Mouse (Mus musculus): ENCODE measurements around the gene Gli1. TPM values are rescaled to one million over a fixed set of nuclear protein-coding genes. Genes with fewer than 3 reads are reported as not detected.

Gli1 gene
- polyA plus RNA-seq, 1 experiment from 2014 or later = 7.6 TPM

DNA sequence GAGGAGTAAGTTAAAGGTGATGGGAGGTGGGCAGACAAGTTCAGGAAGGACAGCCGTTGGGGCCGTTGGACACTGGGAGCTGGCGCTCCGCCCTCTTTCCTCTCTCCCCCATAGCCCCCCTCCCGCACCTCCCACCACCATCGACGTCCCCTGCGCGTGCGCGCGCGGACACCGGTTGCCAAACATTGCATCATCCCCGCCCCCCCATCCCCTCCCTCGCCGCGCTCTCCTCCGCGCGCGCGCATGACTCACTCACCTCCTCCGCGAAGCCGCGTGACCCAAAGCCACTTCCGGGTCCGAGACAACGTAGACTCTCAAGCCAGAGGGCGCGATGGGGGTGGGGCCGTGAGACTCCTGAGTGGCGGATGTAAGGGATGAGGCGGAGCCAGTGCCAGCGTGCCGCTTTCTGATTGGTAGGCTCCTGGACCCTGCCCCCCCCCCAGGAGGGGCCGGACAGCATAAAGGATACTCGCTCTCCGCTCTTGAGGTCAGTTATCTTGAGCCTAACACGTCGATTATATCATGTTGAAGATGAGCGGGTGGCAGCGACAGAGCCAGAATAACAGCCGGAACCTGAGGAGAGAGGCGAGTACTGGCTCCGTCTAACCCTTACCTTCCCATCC is 51.4 kb downstream of the Gli1 start:
- H3K4me3 ChIP-seq (ENCODE audit: low read length) = peak overlapping the region; percentile 75
- H3K4me1 ChIP-seq (ENCODE audit: control insufficient read depth, insufficient read depth, low read length) = peaks cover 46% of the 10 kb centered on the region
- ATAC-seq = peak; percentile 86

DNA sequence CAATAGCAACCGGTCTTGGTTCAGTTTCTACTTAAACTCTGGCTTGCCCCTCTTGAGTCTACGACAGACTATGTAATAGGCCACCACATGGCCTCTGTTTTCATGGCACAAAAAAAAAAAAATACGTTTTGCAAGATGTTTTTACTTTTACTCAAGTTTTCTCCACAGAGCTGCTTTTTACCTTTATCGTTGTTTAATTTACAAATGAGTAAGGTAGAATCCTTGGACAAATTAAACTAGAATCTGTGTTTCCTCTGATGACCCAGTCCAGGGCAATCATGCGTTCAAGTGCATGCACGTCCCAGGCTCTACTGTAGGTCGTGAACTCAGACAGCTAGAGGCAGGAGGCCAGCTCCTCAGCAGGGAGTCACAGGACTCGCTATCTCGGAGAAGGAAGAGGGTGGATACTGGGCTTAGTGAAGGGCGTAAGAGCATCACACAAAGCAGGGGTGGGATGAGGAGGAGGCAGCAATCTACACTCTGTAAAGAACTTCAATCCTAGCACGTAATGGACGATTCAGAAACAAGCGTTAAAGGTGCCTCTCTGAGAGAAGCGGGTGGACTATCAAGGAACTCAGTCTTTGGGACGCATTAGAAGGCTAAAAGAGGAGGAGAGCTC is 52.1 kb downstream of the Gli1 start:
- H3K9me3 ChIP-seq (ENCODE audit: control insufficient read depth, low read length) = no peaks in the 10 kb centered on the region
- peak overlapping the region; percentile 99 for H3K27ac ChIP-seq (ENCODE audit: low read length)
- H3K4me3 ChIP-seq (ENCODE audit: low read length) = peak overlapping the region; percentile 75
- ATAC-seq = peak; percentile 31
- WGBS = under 1% methylated on average over 15 of the region's 15 CpGs
- peak overlapping the region; percentile 85 for H3K9ac ChIP-seq (ENCODE audit: low read depth, low read length)
- no peaks in the 10 kb centered on the region for H3K27me3 ChIP-seq (replicated peaks; ENCODE audit: control insufficient read depth, insufficient read depth, low read length)
- H3K4me2 ChIP-seq (ENCODE audit: low read depth, low read length) = peak overlapping the region; percentile 71
- peaks cover 24% of the 10 kb centered on the region for H3K36me3 ChIP-seq (ENCODE audit: control insufficient read depth, insufficient read depth, low read length)
- H3K4me1 ChIP-seq (ENCODE audit: control insufficient read depth, insufficient read depth, low read length) = peaks cover 49% of the 10 kb centered on the region

More for the DNA sequence above, 51.4 kb downstream of the Gli1 start:
- peak overlapping the region; percentile 72 for H3K4me2 ChIP-seq (ENCODE audit: low read depth, low read length)
- H3K36me3 ChIP-seq (ENCODE audit: control insufficient read depth, insufficient read depth, low read length) = peaks cover 23% of the 10 kb centered on the region
- 0% methylated on average over 43 of the region's 47 CpGs for WGBS
- H3K27ac ChIP-seq (ENCODE audit: low read length) = peak overlapping the region; percentile 99
- H3K27me3 ChIP-seq (replicated peaks; ENCODE audit: control insufficient read depth, insufficient read depth, low read length) = no peaks in the 10 kb centered on the region
- H3K9me3 ChIP-seq (ENCODE audit: control insufficient read depth, low read length) = no peaks in the 10 kb centered on the region
- peak overlapping the region; percentile 85 for H3K9ac ChIP-seq (ENCODE audit: low read depth, low read length)

DNA sequence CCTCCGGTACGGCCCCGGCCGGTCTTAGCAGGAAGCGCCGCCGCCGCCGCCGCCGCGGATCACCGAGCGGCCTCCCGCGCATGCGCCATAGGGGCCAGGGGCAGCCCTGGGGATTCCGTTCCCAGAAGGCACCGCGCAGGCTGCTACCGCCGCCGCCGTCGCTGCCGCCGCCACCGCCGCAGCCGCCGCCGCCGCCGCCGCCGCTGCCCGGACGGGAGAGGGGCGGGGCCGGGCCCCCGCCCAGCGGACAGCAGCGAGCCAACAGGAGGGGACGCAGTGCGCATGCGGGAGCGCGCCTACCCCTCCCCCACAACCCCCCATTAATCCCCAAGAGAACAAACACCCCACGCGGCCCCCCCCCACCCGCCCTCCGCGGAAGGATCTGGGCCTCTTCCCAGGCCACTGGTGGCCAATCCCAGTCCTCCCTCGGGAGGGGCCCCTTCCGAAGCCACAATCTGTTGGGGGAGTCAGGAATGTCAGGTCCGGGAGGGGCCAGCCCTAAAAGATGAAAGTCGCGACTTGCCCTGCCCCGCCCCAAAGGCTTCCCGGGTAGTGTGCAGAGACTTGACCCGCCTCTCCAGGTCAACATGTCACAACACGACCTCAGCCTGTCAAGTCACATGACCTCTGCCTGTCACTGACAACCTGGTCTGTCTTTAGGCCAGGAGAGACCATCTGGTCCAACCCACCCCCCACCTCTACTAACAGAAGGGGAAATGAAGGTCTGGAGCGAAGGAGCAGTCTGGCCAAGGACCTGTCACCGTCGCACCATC is 52.8 kb downstream of the Gli1 start, which contains the start of gene Mbd6:
Mbd6 (minus strand) TSS at position 219 of the 773 bp plus-strand sequence.
- H3K27me3 ChIP-seq (replicated peaks; ENCODE audit: control insufficient read depth, insufficient read depth, low read length) = no peaks in the 10 kb centered on the region
- peak within 1 kb of the TSS; percentile 99 for H3K27ac ChIP-seq (ENCODE audit: low read length)
- peak; percentile 47 for ATAC-seq
- 0% methylated on average over 46 of the region's 65 CpGs for WGBS
- peaks cover 49% of the 10 kb centered on the region for H3K4me1 ChIP-seq (ENCODE audit: control insufficient read depth, insufficient read depth, low read length)
- H3K4me2 ChIP-seq (ENCODE audit: low read depth, low read length) = peak within 1 kb of the TSS; percentile 71
- H3K9ac ChIP-seq (ENCODE audit: low read depth, low read length) = peak within 1 kb of the TSS; percentile 85
- H3K9me3 ChIP-seq (ENCODE audit: control insufficient read depth, low read length) = no peaks in the 10 kb centered on the region
- H3K36me3 ChIP-seq (ENCODE audit: control insufficient read depth, insufficient read depth, low read length) = peaks cover 19% of the 10 kb centered on the region
- peak within 1 kb of the TSS; percentile 75 for H3K4me3 ChIP-seq (ENCODE audit: low read length)

DNA sequence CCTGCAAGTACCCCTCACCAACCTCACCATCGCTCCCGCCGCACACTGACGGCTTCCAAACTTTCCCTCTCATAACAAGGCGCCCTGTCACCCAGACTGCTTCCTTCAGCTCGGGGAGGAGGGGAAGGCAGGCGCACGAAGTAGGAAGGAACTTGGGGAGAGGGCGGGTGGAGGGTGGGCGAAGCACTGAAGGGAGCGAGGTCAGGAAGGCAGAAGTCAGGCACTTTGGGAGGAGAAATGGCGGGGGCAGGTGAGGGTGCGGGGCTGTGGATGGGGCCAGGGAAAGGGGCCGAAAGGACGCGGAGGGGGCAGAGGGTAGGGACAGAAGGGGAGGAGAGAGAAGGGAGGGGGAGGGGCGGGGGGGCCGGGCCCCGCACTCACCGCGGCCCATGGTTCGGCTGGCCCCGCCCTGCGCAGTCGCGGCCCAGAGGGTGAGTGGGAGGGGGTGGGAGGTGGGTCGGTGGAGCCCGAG is 53.4 kb downstream of the Gli1 start:
- WGBS = 0% methylated on average over 21 of the region's 28 CpGs
- Histone ChIP-seq H3K9me3 (ENCODE audit: control insufficient read depth, low read length) (no peaks in the 10 kb centered on the region), H3K36me3 (ENCODE audit: control insufficient read depth, insufficient read depth, low read length) (peaks cover 23% of the 10 kb centered on the region), H3K4me2 (ENCODE audit: low read depth, low read length) (peak overlapping the region; percentile 71), H3K27me3 (replicated peaks; ENCODE audit: control insufficient read depth, insufficient read depth, low read length) (no peaks in the 10 kb centered on the region), H3K4me1 (ENCODE audit: control insufficient read depth, insufficient read depth, low read length) (peaks cover 49% of the 10 kb centered on the region), H3K4me3 (ENCODE audit: low read length) (peak overlapping the region; percentile 75), H3K9ac (ENCODE audit: low read depth, low read length) (peak overlapping the region; percentile 85), H3K27ac (ENCODE audit: low read length) (peak overlapping the region; percentile 99)
- no peak; the same call in 1 of the 2 replicates for ATAC-seq

DNA sequence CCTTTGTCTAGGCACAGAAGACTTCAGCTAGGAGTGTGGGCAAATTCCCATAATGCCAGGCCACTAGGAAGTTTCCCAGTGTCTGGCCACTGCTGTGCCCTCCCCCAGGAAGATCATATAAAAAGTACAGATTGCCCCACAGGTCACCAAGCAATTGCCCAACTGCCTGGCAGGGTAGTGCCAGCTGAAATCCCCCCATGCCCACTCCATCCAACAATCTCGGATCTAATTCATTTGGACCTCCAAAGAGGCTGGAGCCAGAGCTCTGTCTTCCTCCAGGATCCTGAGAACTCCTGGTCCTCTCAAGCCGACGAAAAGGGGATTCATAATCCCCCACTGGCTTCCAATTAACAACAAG is 53.9 kb downstream of the Gli1 start:
- Histone ChIP-seq H3K27ac (ENCODE audit: low read length) (peak overlapping the region; percentile 99), H3K9me3 (ENCODE audit: control insufficient read depth, low read length) (no peaks in the 10 kb centered on the region), H3K36me3 (ENCODE audit: control insufficient read depth, insufficient read depth, low read length) (peaks cover 26% of the 10 kb centered on the region), H3K4me3 (ENCODE audit: low read length) (peak overlapping the region; percentile 75), H3K4me2 (ENCODE audit: low read depth, low read length) (peak overlapping the region; percentile 71), H3K9ac (ENCODE audit: low read depth, low read length) (peak overlapping the region; percentile 85), H3K27me3 (replicated peaks; ENCODE audit: control insufficient read depth, insufficient read depth, low read length) (no peaks in the 10 kb centered on the region), H3K4me1 (ENCODE audit: control insufficient read depth, insufficient read depth, low read length) (peaks cover 45% of the 10 kb centered on the region)
- no peak for ATAC-seq
- WGBS = 0% methylated on average over 3 of the region's 3 CpGs

DNA sequence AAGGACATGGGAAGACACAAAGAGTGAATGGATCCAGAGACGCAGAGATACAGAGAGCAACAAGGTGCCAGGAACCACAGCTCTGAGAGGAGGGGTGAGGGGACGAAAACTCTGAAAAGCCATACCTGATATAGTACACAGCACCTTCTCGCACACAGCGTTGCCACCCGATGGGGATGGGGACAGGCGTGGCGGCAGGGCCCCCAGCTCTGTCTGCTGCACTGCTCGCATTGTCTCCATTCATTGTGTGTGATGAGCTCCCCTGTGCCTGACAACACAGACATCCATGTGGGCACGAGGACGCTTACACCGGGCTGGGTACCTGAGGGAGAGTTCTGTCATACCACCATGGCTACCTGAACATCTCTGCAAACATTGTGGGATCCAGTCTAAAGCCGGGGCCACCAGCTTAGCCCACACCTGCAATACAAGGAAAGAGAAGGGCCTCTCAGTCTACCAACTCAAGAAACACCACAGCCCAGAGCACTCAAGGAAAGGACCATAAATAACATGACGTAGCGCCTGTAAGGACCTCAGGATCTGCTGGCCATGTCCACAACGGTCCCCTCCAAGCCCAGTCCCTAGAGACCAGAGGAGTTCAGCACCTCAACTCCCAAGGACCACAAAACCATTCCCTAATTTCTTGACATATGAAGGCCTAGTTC is 54.4 kb downstream of the Gli1 start:
- H3K27ac ChIP-seq (ENCODE audit: low read length) = peak overlapping the region; percentile 99
- H3K4me3 ChIP-seq (ENCODE audit: low read length) = peak overlapping the region; percentile 75
- WGBS = 46% methylated on average over 15 of the region's 15 CpGs
- H3K9ac ChIP-seq (ENCODE audit: low read depth, low read length) = peak overlapping the region; percentile 85
- no peak for ATAC-seq
- peak overlapping the region; percentile 71 for H3K4me2 ChIP-seq (ENCODE audit: low read depth, low read length)
- H3K4me1 ChIP-seq (ENCODE audit: control insufficient read depth, insufficient read depth, low read length) = peaks cover 44% of the 10 kb centered on the region
- no peaks in the 10 kb centered on the region for H3K27me3 ChIP-seq (replicated peaks; ENCODE audit: control insufficient read depth, insufficient read depth, low read length)
- peaks cover 28% of the 10 kb centered on the region for H3K36me3 ChIP-seq (ENCODE audit: control insufficient read depth, insufficient read depth, low read length)
- no peaks in the 10 kb centered on the region for H3K9me3 ChIP-seq (ENCODE audit: control insufficient read depth, low read length)

DNA sequence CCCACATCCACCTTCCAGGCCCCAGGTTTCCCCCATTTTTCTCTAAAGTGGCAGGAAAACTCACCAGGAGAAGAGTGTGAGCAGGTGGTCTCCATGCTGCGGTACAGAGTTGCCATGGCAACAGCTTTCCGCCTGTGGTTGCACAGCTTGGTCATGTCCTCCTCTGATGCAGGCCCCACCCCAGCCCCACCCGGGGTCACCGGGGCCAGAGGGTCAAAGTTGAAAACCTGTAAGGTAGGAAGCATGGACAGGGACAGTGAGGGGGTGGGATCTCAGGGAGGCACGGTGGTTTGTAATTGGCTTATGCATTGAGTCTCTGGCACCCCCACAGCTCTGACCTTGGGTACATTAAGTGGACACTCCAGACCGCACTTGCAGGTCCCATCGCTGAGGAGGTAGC is 55.0 kb downstream of the Gli1 start:
- H3K9me3 ChIP-seq (ENCODE audit: control insufficient read depth, low read length) = no peaks in the 10 kb centered on the region
- peak overlapping the region; percentile 75 for H3K4me3 ChIP-seq (ENCODE audit: low read length)
- peak overlapping the region; percentile 71 for H3K4me2 ChIP-seq (ENCODE audit: low read depth, low read length)
- H3K4me1 ChIP-seq (ENCODE audit: control insufficient read depth, insufficient read depth, low read length) = peaks cover 37% of the 10 kb centered on the region
- H3K9ac ChIP-seq (ENCODE audit: low read depth, low read length) = peak overlapping the region; percentile 85
- H3K27ac ChIP-seq (ENCODE audit: low read length) = peak overlapping the region; percentile 99; the same call in 1 of the 2 replicates
- no peak for ATAC-seq
- 46% methylated on average over 7 of the region's 7 CpGs for WGBS
- H3K27me3 ChIP-seq (replicated peaks; ENCODE audit: control insufficient read depth, insufficient read depth, low read length) = no peaks in the 10 kb centered on the region
- H3K36me3 ChIP-seq (ENCODE audit: control insufficient read depth, insufficient read depth, low read length) = peaks cover 33% of the 10 kb centered on the region

DNA sequence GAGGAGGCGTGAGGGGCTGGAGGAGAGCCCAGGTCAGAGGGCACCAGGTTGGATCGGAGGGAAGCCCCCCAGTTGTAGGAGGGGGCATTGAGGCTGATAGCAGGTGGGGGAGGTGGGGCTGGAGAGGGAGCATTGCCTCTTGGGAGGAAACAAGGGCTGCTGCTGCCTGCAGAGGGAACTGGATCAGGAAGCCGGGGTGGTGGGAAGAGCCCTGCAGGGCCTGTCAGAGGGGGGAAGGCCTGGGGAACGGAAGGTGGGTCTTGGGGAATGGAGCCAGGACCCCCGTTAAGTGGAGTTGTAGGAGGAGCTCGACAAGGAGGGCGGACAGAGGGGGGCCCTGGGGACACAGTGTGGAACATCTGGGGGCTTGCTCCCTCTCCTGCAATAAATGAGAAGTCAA is 55.6 kb downstream of the Gli1 start:
- WGBS = 73% methylated on average over 7 of the region's 7 CpGs
- no peaks in the 10 kb centered on the region for H3K9me3 ChIP-seq (ENCODE audit: control insufficient read depth, low read length)
- peaks cover 34% of the 10 kb centered on the region for H3K4me1 ChIP-seq (ENCODE audit: control insufficient read depth, insufficient read depth, low read length)
- H3K36me3 ChIP-seq (ENCODE audit: control insufficient read depth, insufficient read depth, low read length) = peaks cover 38% of the 10 kb centered on the region
- peak overlapping the region; percentile 85 for H3K9ac ChIP-seq (ENCODE audit: low read depth, low read length)
- ATAC-seq = no peak
- no peak overlapping the region for H3K27ac ChIP-seq (ENCODE audit: low read length)
- no peaks in the 10 kb centered on the region for H3K27me3 ChIP-seq (replicated peaks; ENCODE audit: control insufficient read depth, insufficient read depth, low read length)
- H3K4me2 ChIP-seq (ENCODE audit: low read depth, low read length) = peak overlapping the region; percentile 71
- H3K4me3 ChIP-seq (ENCODE audit: low read length) = peak overlapping the region; percentile 75; the same call in 1 of the 2 replicates

DNA sequence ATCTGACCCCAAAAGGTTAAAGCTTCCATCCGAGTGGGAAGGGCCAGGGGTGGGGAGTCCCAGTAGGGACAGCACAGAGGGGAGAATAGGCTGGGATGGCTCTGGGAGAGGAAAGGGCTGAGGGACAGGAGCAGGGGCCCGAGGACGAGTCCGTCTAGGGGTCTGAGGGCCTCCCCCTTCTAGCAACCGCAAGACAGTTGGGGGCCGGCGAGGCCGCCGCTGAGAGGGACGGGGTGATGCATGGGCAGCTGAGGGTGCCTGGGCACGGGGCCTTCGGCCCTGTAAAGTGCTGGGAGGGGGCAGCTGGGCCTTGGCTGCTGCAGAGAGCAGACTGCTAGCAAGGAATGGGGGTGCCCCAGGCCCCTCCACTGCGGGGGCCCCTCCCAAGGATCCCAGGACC is 56.1 kb downstream of the Gli1 start:
- Histone ChIP-seq H3K4me1 (ENCODE audit: control insufficient read depth, insufficient read depth, low read length) (peaks cover 34% of the 10 kb centered on the region), H3K9me3 (ENCODE audit: control insufficient read depth, low read length) (no peaks in the 10 kb centered on the region), H3K9ac (ENCODE audit: low read depth, low read length) (0 out of 2 replicates have a peak overlapping the region, but pooled peaks have one; percentile 85), H3K27ac (ENCODE audit: low read length) (no peak overlapping the region), H3K27me3 (replicated peaks; ENCODE audit: control insufficient read depth, insufficient read depth, low read length) (no peaks in the 10 kb centered on the region), H3K36me3 (ENCODE audit: control insufficient read depth, insufficient read depth, low read length) (peaks cover 39% of the 10 kb centered on the region), H3K4me3 (ENCODE audit: low read length) (no peak overlapping the region), H3K4me2 (ENCODE audit: low read depth, low read length) (no peak overlapping the region)
- ATAC-seq = no peak
- WGBS = 84% methylated on average over 13 of the region's 13 CpGs
